Mouse (Mus musculus): Measurements from ENCODE around the gene Olfr317. TPM values are rescaled to one million over a fixed set of nuclear protein-coding genes. Genes with fewer than 3 reads are reported as not detected.
"Not testable (repeated sequence)": the region's sequence is repeated elsewhere in the genome, so short reads cannot be mapped to it uniquely, and the experiment has no call there.

Gene Olfr317
- not detected for total RNA-seq (2021)
- long read RNA-seq, experiment 1, result 0 reads
- long read RNA-seq, experiment 2, result 0 reads

GRCm38 (mm10) chr11:58738792-58739262 lies at the start of gene Olfr317:
Gene Olfr317, minus strand, starts transcription at chr11:58739212.
- intact Hi-C loops (cut with DNase I), result no loop called here
- no peak for DNase-seq

GRCm38 (mm10) chr11:58788346-58788745 lies 49.3 kb upstream of the Olfr317 start:
- intact Hi-C loops (cut with DNase I), result no loop called here
- DNase-seq, result no peak

GRCm38 (mm10) chr11:58787651-58788050 lies 48.6 kb upstream of the Olfr317 start:
- intact Hi-C loops (cut with DNase I), result no loop called here
- DNase-seq, result no peak

GRCm38 (mm10) chr11:58784182-58784581 lies 45.2 kb upstream of the Olfr317 start:
- intact Hi-C loops (cut with DNase I), result no loop called here
- no peak for DNase-seq

GRCm38 (mm10) chr11:58782480-58783089 lies 43.6 kb upstream of the Olfr317 start, which contains the start of gene Olfr314:
Gene Olfr314, plus strand, starts transcription at chr11:58782952.
- DNase-seq, result no peak

GRCm38 (mm10) chr11:58772888-58773287 lies 33.9 kb upstream of the Olfr317 start, which contains the start of gene Olfr315:
Gene Olfr315, plus strand, starts transcription at chr11:58773188.
- intact Hi-C loops (cut with DNase I), result no loop called here

More at GRCm38 (mm10) chr11:58782480-58783089, 43.6 kb upstream of the Olfr317 start, which contains the start of gene Olfr314:
- intact Hi-C loops (cut with DNase I), result no loop called here

GRCm38 (mm10) chr11:58752434-58752833 lies 13.4 kb upstream of the Olfr317 start, which contains the start of gene Olfr316:
Gene Olfr316, plus strand, starts transcription at chr11:58752734.
- intact Hi-C loops (cut with DNase I), result no loop called here
- no peak for DNase-seq

More at GRCm38 (mm10) chr11:58772888-58773287, 33.9 kb upstream of the Olfr317 start, which contains the start of gene Olfr315:
- no peak for DNase-seq

- DNase-seq; intact Hi-C loops (cut with DNase I): not testable (repeated sequence)
These were observed 12.1 kb upstream of the Olfr317 start for GRCm38 (mm10) chr11:58751096-58751495.

GRCm38 (mm10) chr11:58733372-58733771 lies 5.6 kb downstream of the Olfr317 start:
- DNase-seq, result no peak
- intact Hi-C loops (cut with DNase I), result no loop called here

GRCm38 (mm10) chr11:58727896-58728650 lies 10.9 kb downstream of the Olfr317 start:
- DNase-seq; intact Hi-C loops (cut with DNase I): not testable (repeated sequence)

GRCm38 (mm10) chr11:58723914-58724313 lies 15.1 kb downstream of the Olfr317 start, which contains the start of gene Olfr318:
Gene Olfr318, minus strand, starts transcription at chr11:58724014.
- DNase-seq, result no peak
- intact Hi-C loops (cut with DNase I), result no loop called here

- intact Hi-C loops (cut with DNase I), result no loop called here
- DNase-seq, result no peak
These were observed 19.3 kb downstream of the Olfr317 start for GRCm38 (mm10) chr11:58719701-58720100.

- not testable (repeated sequence) for DNase-seq
These were observed 21.3 kb downstream of the Olfr317 start for GRCm38 (mm10) chr11:58717723-58718122.

GRCm38 (mm10) chr11:58709086-58709485 lies 29.9 kb downstream of the Olfr317 start:
- intact Hi-C loops (cut with DNase I), result no loop called here
- no peak for DNase-seq

More at GRCm38 (mm10) chr11:58717723-58718122, 21.3 kb downstream of the Olfr317 start:
- intact Hi-C loops (cut with DNase I), result not testable (repeated sequence)

GRCm38 (mm10) chr11:58698862-58699261 lies 40.1 kb downstream of the Olfr317 start, which contains the start of gene Olfr319:
Gene Olfr319, plus strand, starts transcription at chr11:58699162.
- intact Hi-C loops (cut with DNase I), result no loop called here
- DNase-seq, result no peak

Other genes with a start within 250 kb of the Olfr317 start
- gene Olfr332, start 246.7 kb downstream of the Olfr317 start, total RNA-seq (2021), result not detected
- not detected for gene Olfr331, start 236.6 kb downstream of the Olfr317 start, total RNA-seq (2021)
- gene Olfr330, start 204.4 kb downstream of the Olfr317 start, total RNA-seq (2021), result not detected
- gene Olfr329-ps, start 192.8 kb downstream of the Olfr317 start, total RNA-seq (2021), result not detected
- under 1 TPM; 0.10 to 0.12 TPM for gene Olfr328, start 183.6 kb downstream of the Olfr317 start, total RNA-seq (2021)
- not detected for gene Olfr224, start 168.7 kb downstream of the Olfr317 start, total RNA-seq (2021)
- not detected for gene Olfr325, start 161.5 kb downstream of the Olfr317 start, total RNA-seq (2021)
- not detected for gene Olfr324, start 144.1 kb downstream of the Olfr317 start, total RNA-seq (2021)
- gene 2210407C18Rik, start 123.1 kb downstream of the Olfr317 start, total RNA-seq (2021), result 10 to 100 TPM in 1 of 2 experiments, 1 to 10 TPM in 1; 7.4 to 10.7 TPM
- not detected for gene Olfr323, start 108.7 kb downstream of the Olfr317 start, total RNA-seq (2021)
- gene Trim58, start 98.7 kb downstream of the Olfr317 start, total RNA-seq (2021), result under 1 TPM in 1 of 2 experiments, not detected in 1; 0.17 TPM
- not detected for gene Olfr322, start 80.4 kb downstream of the Olfr317 start, total RNA-seq (2021)
- gene Olfr320, start 58.1 kb downstream of the Olfr317 start, total RNA-seq (2021), result not detected
- not detected for gene Olfr319, start 40.0 kb downstream of the Olfr317 start, total RNA-seq (2021)
- gene Olfr318, start 15.2 kb downstream of the Olfr317 start, total RNA-seq (2021), result not detected
- gene Olfr316, start 13.5 kb upstream of the Olfr317 start, total RNA-seq (2021), result not detected
- gene Olfr315, start 34.0 kb upstream of the Olfr317 start, total RNA-seq (2021), result not detected
- gene Olfr314, start 43.7 kb upstream of the Olfr317 start, total RNA-seq (2021), result not detected
- gene Fam183b, start 62.7 kb upstream of the Olfr317 start, total RNA-seq (2021), result not detected
- gene Olfr313, start 75.8 kb upstream of the Olfr317 start, total RNA-seq (2021), result not detected
- gene Olfr312, start 90.0 kb upstream of the Olfr317 start, total RNA-seq (2021), result not detected
- gene Olfr311, start 100.0 kb upstream of the Olfr317 start, total RNA-seq (2021), result not detected
- 1 to 10 TPM; 2.5 to 3.7 TPM for gene Gm12258, start 107.9 kb upstream of the Olfr317 start, total RNA-seq (2021)
- gene 2810021J22Rik, start 128.0 kb upstream of the Olfr317 start, total RNA-seq (2021), result 1 to 10 TPM; 3.2 to 3.6 TPM
- gene Zfp39, start 165.0 kb upstream of the Olfr317 start, total RNA-seq (2021), result 1 to 10 TPM; 3.5 to 3.9 TPM
- gene Btnl10, start 178.7 kb upstream of the Olfr317 start, total RNA-seq (2021), result not detected
- gene Rnf187, start 199.7 kb upstream of the Olfr317 start, total RNA-seq (2021), result 100 to 1,000 TPM; 150 to 151 TPM
- 10 to 100 TPM in 1 of 2 experiments, 1 to 10 TPM in 1; 3.9 to 14.1 TPM for gene Hist3h2ba, start 209.7 kb upstream of the Olfr317 start, total RNA-seq (2021)
- gene Hist3h2a, start 215.5 kb upstream of the Olfr317 start, total RNA-seq (2021), result 10 to 100 TPM; 22.0 to 28.0 TPM
- gene Trim17, start 215.5 kb upstream of the Olfr317 start, total RNA-seq (2021), result under 1 TPM; 0.10 to 0.19 TPM
- gene Trim11, start 238.9 kb upstream of the Olfr317 start, total RNA-seq (2021), result 10 to 100 TPM; 17.6 to 18.1 TPM